Mouse (Mus musculus): ENCODE data around the gene Zfp704. TPM values are rescaled to one million over a fixed set of nuclear protein-coding genes. Genes with fewer than 3 reads are reported as not detected.

Gene Zfp704
- polyA plus RNA-seq, 1 experiment from 2014 or later: 7.9 TPM

GRCm38 (mm10) chr3:9600577-9600976, 9.3 kb downstream of the Zfp704 start:
- H3K9ac ChIP-seq (ENCODE audit: low read depth, low read length): no peak overlapping the region
- peak overlapping the region; percentile 63 for H3K27ac ChIP-seq
- WGBS: 61% methylated on average over 6 of the region's 6 CpGs
- H3K4me1 ChIP-seq (replicated peaks; ENCODE audit: insufficient read depth, low read length): peaks cover 12% of the 10 kb centered on the region; the same call in 1 of the 2 replicates
- H3K36me3 ChIP-seq (ENCODE audit: insufficient read depth, low read length): no peaks in the 10 kb centered on the region
- H3K4me3 ChIP-seq (replicated peaks; ENCODE audit: low read depth, low read length): no peak overlapping the region
- H3K27me3 ChIP-seq (ENCODE audit: insufficient read depth, low read length): no peaks in the 10 kb centered on the region
- H3K4me2 ChIP-seq (ENCODE audit: low read length): no peak overlapping the region
- no peak for DNase-seq (ENCODE audit: low spot score)
- ATAC-seq (replicated peaks; ENCODE audit: low FRiP score, low read depth): no peak
- no peak for TF ChIP-seq CTCF (IDR thresholded peaks at IDR 0.05; ENCODE audit: low read depth)
- H3K9me3 ChIP-seq (replicated peaks; ENCODE audit: low read length): no peaks in the 10 kb centered on the region

GRCm38 (mm10) chr3:9599738-9600410, 10.0 kb downstream of the Zfp704 start:
- H3K27me3 ChIP-seq (ENCODE audit: insufficient read depth, low read length): no peaks in the 10 kb centered on the region
- no peak overlapping the region for H3K9ac ChIP-seq (ENCODE audit: low read depth, low read length)
- ATAC-seq (replicated peaks; ENCODE audit: low FRiP score, low read depth) (peak; percentile 81), DNase-seq (ENCODE audit: low spot score) (no peak)
- peaks cover 7% of the 10 kb centered on the region; the same call in 1 of the 2 replicates for H3K4me1 ChIP-seq (replicated peaks; ENCODE audit: insufficient read depth, low read length)
- H3K36me3 ChIP-seq (ENCODE audit: insufficient read depth, low read length): no peaks in the 10 kb centered on the region
- H3K4me2 ChIP-seq (ENCODE audit: low read length): no peak overlapping the region
- 72% methylated on average over 11 of the region's 11 CpGs for WGBS
- peak overlapping the region; percentile 63 for H3K27ac ChIP-seq
- no peak overlapping the region for H3K4me3 ChIP-seq (replicated peaks; ENCODE audit: low read depth, low read length)
- TF ChIP-seq CTCF (IDR thresholded peaks at IDR 0.05; ENCODE audit: low read depth): no peak
- no peaks in the 10 kb centered on the region for H3K9me3 ChIP-seq (replicated peaks; ENCODE audit: low read length)

- Histone ChIP-seq H3K4me2 (ENCODE audit: low read length) (no peak overlapping the region), H3K27ac (no peak overlapping the region), H3K36me3 (ENCODE audit: insufficient read depth, low read length) (no peaks in the 10 kb centered on the region), H3K4me1 (replicated peaks; ENCODE audit: insufficient read depth, low read length) (no peaks in the 10 kb centered on the region), H3K27me3 (ENCODE audit: insufficient read depth, low read length) (no peaks in the 10 kb centered on the region), H3K9ac (ENCODE audit: low read depth, low read length) (no peak overlapping the region), H3K4me3 (replicated peaks; ENCODE audit: low read depth, low read length) (no peak overlapping the region), H3K9me3 (replicated peaks; ENCODE audit: low read length) (no peaks in the 10 kb centered on the region)
- 81% methylated on average over 3 of the region's 3 CpGs for WGBS
- ATAC-seq (replicated peaks; ENCODE audit: low FRiP score, low read depth) (no peak), DNase-seq (ENCODE audit: low spot score) (no peak)
- TF ChIP-seq CTCF (IDR thresholded peaks at IDR 0.05; ENCODE audit: low read depth): no peak; the same call in 1 of the 2 replicates
These were observed 11.8 kb downstream of the Zfp704 start for GRCm38 (mm10) chr3:9598061-9598460.

GRCm38 (mm10) chr3:9594457-9594856, 15.4 kb downstream of the Zfp704 start:
- Histone ChIP-seq H3K4me1 (replicated peaks; ENCODE audit: insufficient read depth, low read length) (no peaks in the 10 kb centered on the region), H3K9ac (ENCODE audit: low read depth, low read length) (no peak overlapping the region), H3K4me3 (replicated peaks; ENCODE audit: low read depth, low read length) (no peak overlapping the region), H3K36me3 (ENCODE audit: insufficient read depth, low read length) (no peaks in the 10 kb centered on the region), H3K9me3 (replicated peaks; ENCODE audit: low read length) (no peaks in the 10 kb centered on the region), H3K4me2 (ENCODE audit: low read length) (no peak overlapping the region), H3K27me3 (ENCODE audit: insufficient read depth, low read length) (no peaks in the 10 kb centered on the region), H3K27ac (no peak overlapping the region)
- DNase-seq (ENCODE audit: low spot score): no peak
- TF ChIP-seq CTCF (IDR thresholded peaks at IDR 0.05; ENCODE audit: low read depth): no peak
- WGBS: 55% methylated on average over 7 of the region's 7 CpGs
- ATAC-seq (replicated peaks; ENCODE audit: low FRiP score, low read depth): no peak

GRCm38 (mm10) chr3:9593832-9594231, 16.1 kb downstream of the Zfp704 start:
- 71% methylated on average over 2 of the region's 2 CpGs for WGBS
- peak; percentile 53 for DNase-seq (ENCODE audit: low spot score)
- H3K4me1 ChIP-seq (replicated peaks; ENCODE audit: insufficient read depth, low read length): no peaks in the 10 kb centered on the region

GRCm38 (mm10) chr3:9591416-9592110, 18.3 kb downstream of the Zfp704 start:
- TF ChIP-seq CTCF (IDR thresholded peaks at IDR 0.05; ENCODE audit: low read depth): no peak
- no peak for ATAC-seq (replicated peaks; ENCODE audit: low FRiP score, low read depth)

More at GRCm38 (mm10) chr3:9593832-9594231, 16.1 kb downstream of the Zfp704 start:
- no peak overlapping the region for H3K4me3 ChIP-seq (replicated peaks; ENCODE audit: low read depth, low read length)
- H3K9ac ChIP-seq (ENCODE audit: low read depth, low read length): no peak overlapping the region
- no peak overlapping the region for H3K27ac ChIP-seq
- TF ChIP-seq CTCF (IDR thresholded peaks at IDR 0.05; ENCODE audit: low read depth): peak; percentile 67
- no peaks in the 10 kb centered on the region for H3K36me3 ChIP-seq (ENCODE audit: insufficient read depth, low read length)
- H3K9me3 ChIP-seq (replicated peaks; ENCODE audit: low read length): no peaks in the 10 kb centered on the region
- H3K27me3 ChIP-seq (ENCODE audit: insufficient read depth, low read length): no peaks in the 10 kb centered on the region
- ATAC-seq (replicated peaks; ENCODE audit: low FRiP score, low read depth): no peak
- no peak overlapping the region for H3K4me2 ChIP-seq (ENCODE audit: low read length)

More at GRCm38 (mm10) chr3:9591416-9592110, 18.3 kb downstream of the Zfp704 start:
- Histone ChIP-seq H3K9ac (ENCODE audit: low read depth, low read length) (no peak overlapping the region), H3K36me3 (ENCODE audit: insufficient read depth, low read length) (no peaks in the 10 kb centered on the region), H3K4me2 (ENCODE audit: low read length) (no peak overlapping the region), H3K9me3 (replicated peaks; ENCODE audit: low read length) (no peaks in the 10 kb centered on the region), H3K4me3 (replicated peaks; ENCODE audit: low read depth, low read length) (no peak overlapping the region), H3K4me1 (replicated peaks; ENCODE audit: insufficient read depth, low read length) (no peaks in the 10 kb centered on the region), H3K27ac (no peak overlapping the region), H3K27me3 (ENCODE audit: insufficient read depth, low read length) (no peaks in the 10 kb centered on the region)
- 95% methylated on average over 8 of the region's 8 CpGs for WGBS
- DNase-seq (ENCODE audit: low spot score): no peak
